Mouse (Mus musculus) liver, embryonic 16.5 days (tissue): ENCODE data around the gene Hoxd9. TPM values are rescaled to one million over a fixed set of nuclear protein-coding genes. Genes with fewer than 3 reads are reported as not detected.

Source experiments
- ATAC-seq: fragments of 200-750 bp; cut with Nextera tagmentation; 2 replicates; pipeline ENCODE4 v1.8.0; 2017; ENCODE audit warnings: low read depth, mild to moderate bottlenecking, moderate number of reproducible peaks, moderate library complexity
- H3K27ac ChIP-seq: fragments of 300-500 bp; sonication (generic); 2 replicates; pipeline ENCODE4 v1.5.1; 2014; ENCODE audit warnings: mild to moderate bottlenecking, low read length
- H3K27me3 ChIP-seq: fragments of 300-500 bp; sonication (generic); 2 replicates; pipeline ENCODE4 v1.6.1; 2014; ENCODE audit warnings: low read depth, low read length, mixed read lengths; ENCODE audit not compliant: control insufficient read depth, insufficient read depth
- H3K36me3 ChIP-seq: fragments of 300-500 bp; sonication (generic); 2 replicates; pipeline ENCODE4 v1.6.1; 2014; ENCODE audit warnings: mild to moderate bottlenecking; ENCODE audit not compliant: control insufficient read depth, insufficient read depth
- H3K4me1 ChIP-seq: fragments of 300-500 bp; sonication (generic); 2 replicates; pipeline ENCODE4 v1.6.1; 2014; ENCODE audit warnings: low read depth, low read length, mixed read lengths; ENCODE audit not compliant: control insufficient read depth
- H3K4me2 ChIP-seq: fragments of 300-500 bp; sonication (generic); 2 replicates; pipeline ENCODE4 v1.6.1; 2014; ENCODE audit warnings: low read depth, low read length, mixed read lengths
- H3K4me3 ChIP-seq: fragments of 300-500 bp; sonication (generic); 2 replicates; pipeline ENCODE4 v1.5.1; 2014; ENCODE audit warnings: low read depth, mild to moderate bottlenecking, low read length
- H3K9ac ChIP-seq: fragments of 300-500 bp; sonication (generic); 2 replicates; pipeline ENCODE4 v1.6.1; 2014; ENCODE audit warnings: low read depth, low read length
- H3K9me3 ChIP-seq: fragments of 300-500 bp; sonication (generic); replicated peaks from 2 replicates; pipeline ENCODE4 v1.6.1; 2016; ENCODE audit warnings: low read length; ENCODE audit not compliant: control insufficient read depth
- WGBS: fragments of 180-500 bp; shearing (Covaris S2); extraction: QIAGEN DNeasy Blood & Tissue Kit; methylation state at CpG from one replicate; pipeline ENCODE4 v1.1.7; 2014; ENCODE audit not compliant: insufficient replicate concordance; 5-methylcytosine and 5-hydroxymethylcytosine counted together
- polyA plus RNA-seq: library from polyadenylated mRNA; unstranded; fragments of >200 nt; fragmentation: Nextera tagmentation; extraction: Ambion mirVana; gene quantifications from 2 replicates; pipeline ENCODE4 v1.2.1, GENCODE M21; 2015

Gene Hoxd9
- polyA plus RNA-seq, 1 experiment from 2014 or later, result not detected

DNA sequence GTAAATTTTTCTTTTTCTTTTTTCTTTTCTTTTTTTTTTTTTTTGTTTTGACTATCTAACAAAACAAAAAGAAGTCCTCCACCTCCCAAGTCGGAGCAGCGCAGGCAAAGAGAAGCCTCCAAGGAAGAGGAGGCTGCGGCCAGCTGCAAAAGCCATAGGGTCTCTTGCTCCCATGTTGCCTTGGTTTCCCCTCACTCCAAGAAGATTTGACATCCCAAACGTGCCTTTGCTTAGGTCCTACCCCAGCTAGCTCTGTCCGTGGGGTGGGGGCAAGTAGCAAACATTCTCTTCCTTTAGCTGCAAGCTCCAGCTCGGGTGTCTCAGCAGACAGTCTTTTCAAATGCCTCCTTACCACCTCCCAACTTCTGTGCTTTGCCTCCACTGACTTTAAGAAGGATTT is 36.2 kb downstream of the Hoxd9 start:
- H3K4me1 ChIP-seq, result no peaks in the 10 kb centered on the region
- H3K27ac ChIP-seq, result no peak overlapping the region
- no peak for ATAC-seq
- no peaks in the 10 kb centered on the region for H3K9me3 ChIP-seq
- no peak overlapping the region for H3K4me3 ChIP-seq
- 4% methylated on average over 6 of the region's 6 CpGs for WGBS
- no peaks in the 10 kb centered on the region for H3K36me3 ChIP-seq
- no peak overlapping the region for H3K4me2 ChIP-seq
- peaks cover 95% of the 10 kb centered on the region for H3K27me3 ChIP-seq
- no peak overlapping the region for H3K9ac ChIP-seq

DNA sequence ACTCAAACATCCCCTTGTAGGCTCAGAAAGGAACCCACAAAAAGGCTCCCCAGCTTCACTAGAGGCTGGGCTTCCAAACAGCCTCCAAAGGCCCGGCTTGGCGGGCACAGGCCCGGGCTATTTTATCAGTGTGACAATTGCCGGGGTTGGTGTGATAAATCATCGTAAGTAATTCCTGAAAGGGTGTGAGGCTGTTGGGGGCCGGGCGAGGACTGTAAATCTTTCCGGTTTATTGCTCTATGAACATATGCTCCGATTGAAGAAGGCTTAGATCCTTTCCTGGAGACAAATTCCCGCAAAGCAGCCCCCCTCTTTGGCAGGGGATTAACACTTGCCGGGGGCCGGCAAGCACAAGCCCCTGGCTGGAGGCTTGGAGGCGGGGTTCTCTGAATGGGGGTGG is 36.9 kb downstream of the Hoxd9 start:
- ATAC-seq, result no peak
- no peak overlapping the region for H3K9ac ChIP-seq
- no peaks in the 10 kb centered on the region for H3K9me3 ChIP-seq
- H3K4me2 ChIP-seq, result no peak overlapping the region
- peaks cover 96% of the 10 kb centered on the region for H3K27me3 ChIP-seq
- H3K36me3 ChIP-seq, result no peaks in the 10 kb centered on the region
- no peak overlapping the region for H3K27ac ChIP-seq
- WGBS, result 6% methylated on average over 13 of the region's 13 CpGs
- no peaks in the 10 kb centered on the region for H3K4me1 ChIP-seq
- H3K4me3 ChIP-seq, result no peak overlapping the region

DNA sequence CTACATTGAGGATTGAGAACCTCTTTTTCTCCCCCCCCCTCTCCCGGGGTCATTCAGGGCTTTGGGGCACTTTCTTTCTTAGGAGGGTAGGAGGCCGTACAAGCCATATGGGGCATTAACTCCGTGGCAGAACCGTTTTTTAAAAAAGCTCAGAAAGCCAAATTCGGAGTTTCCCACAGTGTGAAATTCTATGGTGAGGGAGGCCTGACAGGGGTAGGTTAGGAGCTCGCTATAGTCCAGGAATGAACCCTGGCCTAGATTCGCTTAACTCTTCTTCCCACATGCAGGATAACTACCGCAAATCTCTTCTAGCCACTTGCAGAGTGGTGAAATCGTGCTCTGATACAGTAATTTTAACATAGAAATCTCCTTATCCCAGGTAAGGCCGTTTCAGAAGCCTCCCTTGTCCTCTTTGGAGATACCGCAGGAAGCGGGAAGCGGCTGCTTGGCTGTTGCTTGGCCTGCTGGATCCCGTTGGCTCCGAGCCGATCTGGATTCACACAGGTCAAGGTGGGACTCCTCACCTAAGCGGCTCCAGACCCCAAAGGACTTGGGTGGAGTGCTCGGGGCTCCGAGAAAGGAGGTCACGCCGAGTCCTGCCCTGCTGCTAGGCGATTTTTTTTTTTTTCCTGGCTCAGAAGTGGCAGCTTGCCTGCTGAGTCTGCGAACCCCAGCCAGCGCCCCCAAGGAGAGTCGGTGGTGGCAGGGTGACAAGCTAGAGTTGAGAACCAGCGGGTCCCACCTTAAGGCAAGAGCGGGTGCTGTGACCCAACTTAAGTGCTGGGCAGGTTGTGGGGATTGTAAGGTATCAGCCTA is 37.7 kb downstream of the Hoxd9 start:
- WGBS, result 9% methylated on average over 27 of the region's 27 CpGs
- H3K4me2 ChIP-seq, result no peak overlapping the region
- no peaks in the 10 kb centered on the region for H3K9me3 ChIP-seq
- H3K4me3 ChIP-seq, result no peak overlapping the region
- no peaks in the 10 kb centered on the region for H3K36me3 ChIP-seq
- no peaks in the 10 kb centered on the region for H3K4me1 ChIP-seq
- no peak for ATAC-seq
- H3K9ac ChIP-seq, result no peak overlapping the region
- H3K27me3 ChIP-seq, result peaks cover 99% of the 10 kb centered on the region
- H3K27ac ChIP-seq, result no peak overlapping the region

DNA sequence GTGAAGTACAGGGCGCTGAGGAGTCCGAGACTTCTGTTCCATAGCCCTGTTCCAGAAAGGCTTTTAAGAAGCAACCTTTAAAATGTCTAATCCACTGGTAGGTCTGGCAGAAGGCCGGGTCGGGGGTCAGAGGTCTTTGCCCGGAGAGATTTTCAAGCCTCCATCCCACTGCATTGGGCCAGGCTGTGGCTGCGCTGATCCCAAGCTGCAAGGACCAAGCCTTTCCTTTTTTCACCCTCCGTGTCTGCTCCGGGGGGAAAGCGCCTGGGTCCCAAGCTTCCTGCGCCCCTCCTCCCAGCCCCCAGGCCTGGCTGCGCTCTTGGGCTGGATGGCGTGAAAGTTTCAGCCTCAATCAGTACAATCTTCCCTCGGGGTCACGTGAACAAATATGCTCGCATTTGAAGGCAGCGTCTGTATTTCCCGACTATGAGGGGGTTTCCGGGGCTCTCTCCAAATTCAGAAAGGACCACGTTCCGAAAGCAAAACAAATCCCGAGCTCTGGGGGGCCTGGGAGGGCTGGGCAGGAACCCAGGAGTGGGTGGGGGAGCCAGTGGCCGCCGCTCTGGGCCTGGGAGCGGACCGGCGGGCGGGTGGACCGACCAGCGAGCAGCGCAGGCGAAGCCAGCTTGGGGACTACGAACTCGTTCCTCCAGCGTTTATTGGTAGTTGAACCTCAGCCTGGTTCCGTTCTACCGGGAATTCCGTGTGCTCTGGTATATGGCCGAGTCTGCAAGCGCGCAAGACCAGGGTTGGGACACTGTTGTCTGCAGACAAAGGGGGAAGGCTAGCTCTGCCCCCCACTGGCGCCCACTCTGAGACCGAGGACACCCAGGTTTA is 38.5 kb downstream of the Hoxd9 start:
- Histone ChIP-seq H3K4me1 (no peaks in the 10 kb centered on the region), H3K36me3 (no peaks in the 10 kb centered on the region), H3K9me3 (no peaks in the 10 kb centered on the region), H3K27me3 (peaks cover 98% of the 10 kb centered on the region), H3K27ac (no peak overlapping the region), H3K4me3 (no peak overlapping the region), H3K4me2 (no peak overlapping the region), H3K9ac (no peak overlapping the region)
- WGBS, result 3% methylated on average over 42 of the region's 42 CpGs
- ATAC-seq, result no peak

DNA sequence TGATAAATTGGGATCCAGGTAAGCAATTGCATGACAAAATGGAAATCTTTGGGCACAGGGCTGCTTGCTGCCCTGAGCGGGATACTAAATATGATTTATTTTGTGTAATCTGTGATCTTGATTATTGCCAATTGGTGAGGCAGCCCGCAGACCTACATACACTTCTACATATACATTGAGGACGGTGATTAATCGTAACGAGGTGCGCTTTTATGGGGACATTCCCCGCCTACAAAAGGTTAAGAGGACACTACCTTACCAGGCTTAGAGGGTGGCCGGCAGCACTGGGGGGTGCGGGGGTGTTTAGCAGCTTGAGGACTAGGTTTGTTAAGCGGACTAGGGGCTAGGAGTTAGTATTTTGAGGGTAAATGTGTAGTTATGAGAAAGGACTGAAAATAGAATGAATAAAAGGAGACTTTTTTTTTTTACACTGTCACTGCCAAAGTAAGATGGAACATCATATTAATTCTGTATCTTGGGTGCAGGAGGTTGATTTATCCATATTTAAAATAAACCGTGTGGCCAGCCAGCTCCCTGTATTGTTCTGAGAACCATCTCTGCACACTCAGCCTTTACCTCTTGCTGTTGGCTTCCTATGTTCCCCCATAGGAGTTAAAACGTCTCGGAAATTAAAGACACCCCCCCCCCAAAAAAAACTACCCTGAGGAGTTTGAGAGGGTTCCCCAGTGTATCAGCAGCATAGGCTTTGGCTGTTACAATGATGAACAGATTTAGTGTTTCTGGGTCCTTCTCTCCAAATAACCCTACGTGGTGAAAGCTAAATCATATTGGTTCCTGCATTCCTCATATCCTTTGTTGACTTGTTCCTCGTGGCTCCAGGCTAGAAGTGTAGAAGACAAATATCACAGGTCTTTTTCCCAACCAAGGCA is 39.4 kb downstream of the Hoxd9 start:
- Histone ChIP-seq H3K27me3 (peaks cover 98% of the 10 kb centered on the region), H3K9me3 (no peaks in the 10 kb centered on the region), H3K27ac (no peak overlapping the region), H3K9ac (no peak overlapping the region), H3K4me2 (no peak overlapping the region), H3K36me3 (no peaks in the 10 kb centered on the region), H3K4me3 (no peak overlapping the region), H3K4me1 (no peaks in the 10 kb centered on the region)
- 11% methylated on average over 15 of the region's 15 CpGs for WGBS
- ATAC-seq, result no peak

DNA sequence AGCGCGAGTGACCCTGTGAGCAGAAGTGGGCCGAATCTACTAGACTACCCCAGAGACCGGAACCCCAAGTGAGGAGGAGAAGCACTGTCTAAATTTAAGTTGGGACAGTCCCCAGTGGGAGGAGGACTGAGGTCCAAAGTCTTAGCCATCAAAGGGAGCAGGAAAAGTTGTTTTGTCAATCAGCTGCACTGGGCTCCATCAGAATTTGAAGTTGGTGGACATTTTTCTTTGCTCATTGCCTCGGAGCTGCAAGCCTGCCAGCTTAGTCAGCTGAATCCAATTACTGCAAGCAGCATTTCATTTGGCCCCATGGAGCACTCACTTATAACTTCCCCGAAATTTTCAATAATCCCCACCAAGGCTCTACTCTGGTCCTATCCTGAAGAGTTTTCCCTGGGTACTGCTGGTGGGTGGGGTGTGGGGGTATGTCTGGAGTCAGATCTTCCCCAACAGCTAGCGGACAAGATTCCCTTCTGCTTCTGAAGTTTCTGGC is 40.1 kb downstream of the Hoxd9 start:
- Histone ChIP-seq H3K27me3 (peaks cover 95% of the 10 kb centered on the region), H3K27ac (no peak overlapping the region), H3K4me1 (no peaks in the 10 kb centered on the region), H3K9me3 (no peaks in the 10 kb centered on the region), H3K4me3 (no peak overlapping the region), H3K4me2 (no peak overlapping the region), H3K9ac (no peak overlapping the region), H3K36me3 (no peaks in the 10 kb centered on the region)
- ATAC-seq, result no peak
- 15% methylated on average over 7 of the region's 7 CpGs for WGBS

DNA sequence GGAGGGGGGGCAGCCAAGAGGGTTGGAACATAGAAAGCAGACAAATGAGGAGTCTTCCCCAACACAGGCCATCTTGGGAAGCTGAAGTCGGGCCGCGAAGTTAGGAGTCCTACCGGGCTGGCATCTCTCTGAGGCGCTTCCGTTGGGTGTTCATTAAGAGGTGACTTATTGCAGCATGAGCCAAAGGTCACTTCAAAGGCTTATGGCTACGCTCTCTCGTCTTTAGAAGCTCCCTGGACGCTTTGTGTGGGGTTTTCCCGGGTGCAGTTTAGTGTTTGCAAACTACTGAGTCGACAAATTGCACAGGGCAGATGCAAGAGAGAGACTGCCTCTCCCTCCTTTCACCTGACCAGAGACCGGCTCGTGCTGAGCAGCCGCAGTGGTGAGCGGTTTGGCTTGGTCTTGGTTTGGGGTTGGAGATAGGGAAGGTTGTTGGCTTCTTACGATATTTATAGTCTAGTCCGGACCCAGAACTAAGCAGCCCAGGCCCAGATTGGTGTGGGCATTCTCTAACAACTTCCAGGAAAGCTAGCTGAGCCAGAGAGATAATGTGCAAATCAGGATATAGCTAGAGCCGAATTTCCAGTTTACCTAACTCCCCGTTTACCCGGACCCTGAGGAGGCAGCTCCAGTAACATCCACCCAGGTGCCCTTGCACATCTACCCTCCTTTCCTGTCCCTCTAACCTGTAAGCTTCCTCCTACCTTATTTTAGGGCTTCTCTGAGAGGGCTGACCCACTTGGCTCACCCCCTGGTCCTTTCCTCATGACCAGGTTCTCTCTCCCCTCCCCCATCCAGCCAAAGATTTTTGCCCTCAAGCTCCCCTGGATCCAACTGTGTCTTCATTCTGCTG is 41.3 kb downstream of the Hoxd9 start:
- Histone ChIP-seq H3K4me1 (no peaks in the 10 kb centered on the region), H3K36me3 (no peaks in the 10 kb centered on the region), H3K27ac (no peak overlapping the region), H3K4me2 (no peak overlapping the region), H3K27me3 (peaks cover 92% of the 10 kb centered on the region), H3K4me3 (no peak overlapping the region), H3K9me3 (no peaks in the 10 kb centered on the region), H3K9ac (no peak overlapping the region)
- WGBS, result 4% methylated on average over 20 of the region's 20 CpGs
- no peak for ATAC-seq

DNA sequence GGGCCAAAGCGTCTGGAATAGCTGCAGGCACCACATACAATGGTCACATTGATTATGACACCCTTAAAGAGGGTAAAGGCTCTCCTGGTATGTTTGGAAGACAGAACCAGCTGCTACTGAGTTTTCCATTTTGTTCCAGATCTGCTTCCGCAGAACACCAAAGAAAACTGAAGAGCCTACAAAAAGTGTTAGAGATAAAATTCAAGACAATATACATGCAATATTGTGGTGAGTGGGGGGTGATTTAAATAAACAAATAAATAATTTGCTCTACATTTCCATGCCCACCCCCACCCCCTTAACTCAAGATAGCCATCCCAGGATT is 41.9 kb downstream of the Hoxd9 start:
- Histone ChIP-seq H3K4me2 (no peak overlapping the region), H3K9me3 (no peaks in the 10 kb centered on the region), H3K27ac (no peak overlapping the region), H3K36me3 (no peaks in the 10 kb centered on the region), H3K4me1 (no peaks in the 10 kb centered on the region), H3K27me3 (peaks cover 92% of the 10 kb centered on the region), H3K9ac (no peak overlapping the region), H3K4me3 (no peak overlapping the region)
- 9% methylated on average over 2 of the region's 2 CpGs for WGBS
- no peak for ATAC-seq
